ENCODE assay signal across 16 mouse cellular contexts in genomic region chr10:67297175-67297855, GRCm38 (mm10). TPM values are rescaled to one million over a fixed set of nuclear protein-coding genes. Genes with fewer than 3 reads are reported as not detected.
DNase-seq lines count a peak whose midpoint lies in the region; ATAC-seq and TF ChIP-seq lines count a peak whose summit lies in the region.
"Had no signal": no experiment of that assay in that cellular context is flagged by ENCODE, and none has a peak within 500 bp of the region (broad histone marks: within the 10 kb centered on the region; RNA-seq: fewer than 3 reads in every experiment).

No protein-coding gene starts in this region.

- H3K4me3 ChIP-seq in C2C12 (ENCODE audit: insufficient read depth, poor library complexity, severe bottlenecking): no peak overlapping the region
- H3K4me3 ChIP-seq in bone marrow macrophage, adult 2 months (ENCODE audit: insufficient read depth, low read length): peak overlapping the region; percentile 13
- H3K4me3 ChIP-seq in liver, embryonic 14.5 days (ENCODE audit: insufficient read depth in 1 of 2, low read depth in 2 of 2, low read length in 2 of 2): peak overlapping the region; percentile 10 to 36
- H3K4me3 ChIP-seq: midbrain, embryonic 13.5 days had no signal

- ATAC-seq in liver, embryonic 14.5 days (ENCODE audit: insufficient read depth): peak; percentile 29; the same call in 1 of the 2 replicates
- ATAC-seq: forebrain, embryonic 14.5 days; hindbrain, embryonic 16.5 days; midbrain, embryonic 13.5 days had no signal

- no peak for TF ChIP-seq CTCF in C2C12 (IDR thresholded peaks at IDR 0.05; ENCODE audit: control insufficient read depth, insufficient read depth, insufficient read length)
- TF ChIP-seq CTCF in bone marrow macrophage, adult 2 months (IDR thresholded peaks at IDR 0.05; ENCODE audit: low read depth, low read length): no peak
- no peak for TF ChIP-seq CTCF in liver, embryonic 14.5 days (IDR thresholded peaks at IDR 0.05; ENCODE audit: low read depth)

- TF ChIP-seq EP300 in liver, embryonic 14.5 days (IDR thresholded peaks at IDR 0.05; ENCODE audit: low read depth): peak; percentile 33; the same call in 1 of the 2 replicates

- H3K4me1 ChIP-seq in bone marrow macrophage, adult 2 months (ENCODE audit: control insufficient read depth, insufficient read depth, low read length): peaks cover 29% of the 10 kb centered on the region
- peaks cover 0 to 32% of the 10 kb centered on the region in 2 experiments for H3K4me1 ChIP-seq in liver, embryonic 14.5 days (replicated peaks; ENCODE audit: control insufficient read depth in 2 of 2, insufficient read depth in 2 of 2, low read length in 1 of 2)
- H3K4me1 ChIP-seq: midbrain, embryonic 13.5 days had no signal

- no peak overlapping the region for H3K9ac ChIP-seq in liver, embryonic 14.5 days (replicated peaks)
- H3K9ac ChIP-seq: midbrain, embryonic 13.5 days had no signal

- peak overlapping the region; percentile 71 for H3K27ac ChIP-seq in bone marrow macrophage, adult 2 months (ENCODE audit: insufficient read depth, low read depth, low read length)
- H3K27ac ChIP-seq in liver, embryonic 14.5 days: no peak overlapping the region
- H3K27ac ChIP-seq: midbrain, embryonic 13.5 days had no signal

- no peaks in the 10 kb centered on the region for H3K79me2 ChIP-seq in C2C12 (ENCODE audit: control insufficient read depth, insufficient read depth)

- H3ac ChIP-seq in C2C12 (ENCODE audit: control insufficient read depth, insufficient read length, low read depth): no peak overlapping the region

- H3K27me3 ChIP-seq in C2C12 (ENCODE audit: control insufficient read depth, insufficient read depth, insufficient read length): no peaks in the 10 kb centered on the region
- H3K27me3 ChIP-seq in liver, embryonic 14.5 days (ENCODE audit: control insufficient read depth, insufficient read depth, low read length): no peaks in the 10 kb centered on the region
- H3K27me3 ChIP-seq: midbrain, embryonic 13.5 days had no signal

- WGBS in liver, embryonic 14.5 days (ENCODE audit: insufficient replicate concordance): 55% methylated on average over 17 of the region's 17 CpGs

- TF ChIP-seq POLR2A in bone marrow macrophage, adult 2 months (IDR thresholded peaks at IDR 0.05; ENCODE audit: borderline replicate concordance, low read depth, low read length): no peak

- H3K36me3 ChIP-seq in C2C12 (ENCODE audit: control insufficient read depth, insufficient read depth): no peaks in the 10 kb centered on the region
- no peaks in the 10 kb centered on the region for H3K36me3 ChIP-seq in liver, embryonic 14.5 days (replicated peaks; ENCODE audit: control insufficient read depth, insufficient read depth, low read depth)
- H3K36me3 ChIP-seq: midbrain, embryonic 13.5 days had no signal

- peak overlapping the region; percentile 37 for H3K4me2 ChIP-seq in liver, embryonic 14.5 days (ENCODE audit: low read depth)
- H3K4me2 ChIP-seq: midbrain, embryonic 13.5 days had no signal

- H3K9me3 ChIP-seq in liver, embryonic 14.5 days (ENCODE audit: control insufficient read depth, low read length): no peaks in the 10 kb centered on the region
- H3K9me3 ChIP-seq: midbrain, embryonic 13.5 days had no signal

- peak; percentile 94 for DNase-seq in A20 (ENCODE audit: low read depth, low spot score)
- no peak for DNase-seq in liver, embryonic 14.5 days (ENCODE audit: low read depth in 3 of 3, low spot score in 3 of 3)
- no peak for DNase-seq in adipocyte (ENCODE audit: low spot score)
- no peak for DNase-seq in ovary, postnatal 14 days (ENCODE audit: low spot score)
- DNase-seq in frontal cortex, postnatal 14 days (ENCODE audit: low spot score in 2 of 2): no peak
- DNase-seq: adrenal gland, postnatal 10 days; cerebellum, adult 9-11 months; kidney, adult 2 months; kidney, postnatal 36 days; lung, postnatal 4 days; thymus, postnatal 25 days had no signal

- H3K79me3 ChIP-seq in C2C12 (ENCODE audit: low read depth): no peaks in the 10 kb centered on the region

TF ChIP-seq in C2C12, 6 proteins besides CTCF, POLR2A, EP300 and RAD21:
- TF ChIP-seq CEBPB (IDR thresholded peaks at IDR 0.05; ENCODE audit: low read depth) (no peak), MYOG (IDR thresholded peaks at IDR 0.05; ENCODE audit: control insufficient read depth, extremely low read depth, insufficient read length) (no peak), USF1 (IDR thresholded peaks at IDR 0.05; ENCODE audit: low read depth) (peak; percentile 89), MYOD1 (IDR thresholded peaks at IDR 0.05; ENCODE audit: control insufficient read depth, insufficient read length, low read depth) (no peak), MAX (IDR thresholded peaks at IDR 0.05) (no peak), FOSL1 (IDR thresholded peaks at IDR 0.05; ENCODE audit: insufficient read depth, low read length, poor library complexity, severe bottlenecking) (no peak)

RNA-seq across cellular contexts. Expression of gene Nrbf2, which starts 12.2 kb away (rescaled TPM):
- 14.8 TPM for polyA plus RNA-seq in C2C12 (2012; fragmentation: generic; extraction: Trizol)
- polyA plus RNA-seq in bone marrow macrophage, adult 2 months (2012; ENCODE audit: insufficient read depth, insufficient read length, missing spikeins): 30.0 and 35.0 TPM in 2 replicates
- 3.4 and 5.5 TPM in 2 replicates for polyA plus RNA-seq in liver, embryonic 14.5 days (2012; rRNA removed)
- 15.0 and 15.5 TPM in 2 replicates for polyA plus RNA-seq in liver, embryonic 14.5 days (2014; fragmentation: Nextera tagmentation; extraction: Ambion mirVana)
